Mouse (Mus musculus): Measurements from ENCODE around the gene Nrl. TPM values are rescaled to one million over a fixed set of nuclear protein-coding genes. Genes with fewer than 3 reads are reported as not detected.

Gene Nrl
- polyA plus RNA-seq, 1 experiment from 2014 or later: not detected

DNA sequence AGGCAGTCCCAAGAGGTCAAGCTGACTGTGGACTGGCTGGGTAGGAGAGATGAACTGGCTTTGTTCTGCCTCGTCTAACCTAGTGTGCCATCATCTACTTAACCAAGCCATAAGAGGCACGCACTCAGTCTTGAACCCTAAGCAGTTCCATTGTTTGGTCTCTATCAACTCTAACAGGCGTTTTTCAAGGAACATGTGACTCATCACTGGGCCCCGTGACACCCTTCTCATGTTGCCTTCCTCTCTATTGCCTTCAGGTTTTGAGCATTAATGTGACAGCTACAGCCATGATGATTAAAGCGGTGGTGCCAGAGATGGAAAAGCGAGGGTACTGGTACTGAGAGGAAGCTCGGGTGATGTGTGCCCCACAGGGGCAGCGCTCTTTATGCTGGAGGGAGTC is 37.9 kb downstream of the Nrl start:
- H3K9ac ChIP-seq (ENCODE audit: low read length): no peak overlapping the region
- no peaks in the 10 kb centered on the region for H3K27me3 ChIP-seq (ENCODE audit: control insufficient read depth, insufficient read depth, low read length)
- no peak for DNase-seq (ENCODE audit: low spot score)
- H3K4me3 ChIP-seq (ENCODE audit: low read depth, low read length): no peak overlapping the region
- no peak overlapping the region for H3K27ac ChIP-seq (ENCODE audit: low read depth, low read length)
- no peak overlapping the region for H3K4me2 ChIP-seq (ENCODE audit: low read depth, low read length, severe bottlenecking)
- no peaks in the 10 kb centered on the region for H3K36me3 ChIP-seq (ENCODE audit: control insufficient read depth, insufficient read depth, low read length)
- 88% methylated on average over 8 of the region's 8 CpGs for WGBS
- 0 out of 2 replicates have a peak, but pooled peaks cover 3% of the 10 kb centered on the region for H3K4me1 ChIP-seq (replicated peaks; ENCODE audit: control insufficient read depth, insufficient read depth, low read length)
- ATAC-seq (replicated peaks; ENCODE audit: low FRiP score): no peak
- no peaks in the 10 kb centered on the region for H3K9me3 ChIP-seq (ENCODE audit: control insufficient read depth, low read length)

DNA sequence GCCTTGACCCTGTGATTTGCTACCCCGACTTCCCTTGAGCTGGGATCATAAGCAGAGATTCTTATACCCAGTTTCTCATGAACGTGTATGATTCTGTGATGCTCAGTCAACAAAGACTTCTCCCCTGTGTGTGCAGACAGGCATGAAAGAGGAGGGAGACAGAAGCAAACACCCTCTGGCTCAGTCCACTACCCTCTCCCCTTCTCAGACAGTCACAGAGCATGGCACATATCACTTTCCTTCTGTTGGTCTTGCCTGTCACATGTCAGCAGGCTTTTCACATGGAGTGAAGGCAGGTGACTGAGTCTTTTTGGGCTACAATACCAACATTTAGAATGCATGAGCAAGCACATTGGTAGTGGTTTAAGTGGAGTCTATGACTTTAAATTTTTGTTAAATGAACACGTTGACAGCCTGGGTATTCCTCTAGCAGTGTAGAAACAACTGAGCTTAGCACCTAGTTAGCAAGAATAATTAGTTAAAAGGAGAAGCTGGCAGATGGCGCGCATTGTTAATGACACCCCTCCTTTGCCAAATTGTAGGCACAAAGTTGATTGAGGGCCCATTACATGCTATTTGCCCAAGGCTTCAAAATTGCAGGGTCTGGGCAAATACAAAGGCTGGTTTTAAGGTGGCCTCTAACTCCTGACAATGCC is 40.2 kb downstream of the Nrl start:
- ATAC-seq (replicated peaks; ENCODE audit: low FRiP score) (peak; percentile 49; the same call in 1 of the 2 replicates), DNase-seq (ENCODE audit: low spot score) (no peak)
- no peaks in the 10 kb centered on the region for H3K27me3 ChIP-seq (ENCODE audit: control insufficient read depth, insufficient read depth, low read length)
- no peak overlapping the region for H3K9ac ChIP-seq (ENCODE audit: low read length)
- 69% methylated on average over 5 of the region's 5 CpGs for WGBS
- peak overlapping the region; percentile 46; the same call in 1 of the 2 replicates for H3K27ac ChIP-seq (ENCODE audit: low read depth, low read length)
- H3K9me3 ChIP-seq (ENCODE audit: control insufficient read depth, low read length): no peaks in the 10 kb centered on the region
- H3K36me3 ChIP-seq (ENCODE audit: control insufficient read depth, insufficient read depth, low read length): no peaks in the 10 kb centered on the region
- H3K4me1 ChIP-seq (replicated peaks; ENCODE audit: control insufficient read depth, insufficient read depth, low read length): no peaks in the 10 kb centered on the region
- H3K4me2 ChIP-seq (ENCODE audit: low read depth, low read length, severe bottlenecking): no peak overlapping the region
- no peak overlapping the region for H3K4me3 ChIP-seq (ENCODE audit: low read depth, low read length)

GRCm38 (mm10) chr14:55479629-55480028 is 45.2 kb downstream of the Nrl start:
- Histone ChIP-seq H3K4me1 (replicated peaks; ENCODE audit: control insufficient read depth, insufficient read depth, low read length) (0 out of 2 replicates have a peak, but pooled peaks cover 2% of the 10 kb centered on the region), H3K4me3 (ENCODE audit: low read depth, low read length) (no peak overlapping the region), H3K36me3 (ENCODE audit: control insufficient read depth, insufficient read depth, low read length) (no peaks in the 10 kb centered on the region), H3K27me3 (ENCODE audit: control insufficient read depth, insufficient read depth, low read length) (no peaks in the 10 kb centered on the region), H3K4me2 (ENCODE audit: low read depth, low read length, severe bottlenecking) (no peak overlapping the region), H3K9me3 (ENCODE audit: control insufficient read depth, low read length) (no peaks in the 10 kb centered on the region), H3K9ac (ENCODE audit: low read length) (no peak overlapping the region), H3K27ac (ENCODE audit: low read depth, low read length) (no peak overlapping the region)
- 92% methylated on average over 10 of the region's 10 CpGs for WGBS
- DNase-seq (ENCODE audit: low spot score) (no peak), ATAC-seq (replicated peaks; ENCODE audit: low FRiP score) (no peak)

GRCm38 (mm10) chr14:55478651-55479599 is 45.9 kb downstream of the Nrl start, which contains the start of gene Dhrs4:
Gene Dhrs4 (plus strand): TSS chr14:55478758.
- peak within 1 kb of the TSS; percentile 68 for H3K4me2 ChIP-seq (ENCODE audit: low read depth, low read length, severe bottlenecking)
- peak within 1 kb of the TSS; percentile 78 for H3K9ac ChIP-seq (ENCODE audit: low read length)
- H3K36me3 ChIP-seq (ENCODE audit: control insufficient read depth, insufficient read depth, low read length): no peaks in the 10 kb centered on the region
- 0 out of 2 replicates have a peak, but pooled peaks cover 2% of the 10 kb centered on the region for H3K4me1 ChIP-seq (replicated peaks; ENCODE audit: control insufficient read depth, insufficient read depth, low read length)
- DNase-seq (ENCODE audit: low spot score) (peak; percentile 88), ATAC-seq (replicated peaks; ENCODE audit: low FRiP score) (peak; percentile 96)
- H3K9me3 ChIP-seq (ENCODE audit: control insufficient read depth, low read length): no peaks in the 10 kb centered on the region
- H3K27me3 ChIP-seq (ENCODE audit: control insufficient read depth, insufficient read depth, low read length): no peaks in the 10 kb centered on the region
- H3K4me3 ChIP-seq (ENCODE audit: low read depth, low read length): peak within 1 kb of the TSS; percentile 53
- peak within 1 kb of the TSS; percentile 68 for H3K27ac ChIP-seq (ENCODE audit: low read depth, low read length)
- WGBS: under 1% methylated on average over 38 of the region's 38 CpGs

- Histone ChIP-seq H3K4me1 (replicated peaks; ENCODE audit: control insufficient read depth, insufficient read depth, low read length) (0 out of 2 replicates have a peak, but pooled peaks cover 2% of the 10 kb centered on the region), H3K27me3 (ENCODE audit: control insufficient read depth, insufficient read depth, low read length) (no peaks in the 10 kb centered on the region), H3K9me3 (ENCODE audit: control insufficient read depth, low read length) (no peaks in the 10 kb centered on the region), H3K27ac (ENCODE audit: low read depth, low read length) (no peak overlapping the region), H3K4me2 (ENCODE audit: low read depth, low read length, severe bottlenecking) (no peak overlapping the region), H3K4me3 (ENCODE audit: low read depth, low read length) (no peak overlapping the region), H3K36me3 (ENCODE audit: control insufficient read depth, insufficient read depth, low read length) (no peaks in the 10 kb centered on the region), H3K9ac (ENCODE audit: low read length) (no peak overlapping the region; the same call in 1 of the 2 replicates)
- WGBS: 90% methylated on average over 5 of the region's 5 CpGs
- ATAC-seq (replicated peaks; ENCODE audit: low FRiP score) (no peak), DNase-seq (ENCODE audit: low spot score) (no peak)
Observed at GRCm38 (mm10) chr14:55477829-55478228, 47.0 kb downstream of the Nrl start.

DNA sequence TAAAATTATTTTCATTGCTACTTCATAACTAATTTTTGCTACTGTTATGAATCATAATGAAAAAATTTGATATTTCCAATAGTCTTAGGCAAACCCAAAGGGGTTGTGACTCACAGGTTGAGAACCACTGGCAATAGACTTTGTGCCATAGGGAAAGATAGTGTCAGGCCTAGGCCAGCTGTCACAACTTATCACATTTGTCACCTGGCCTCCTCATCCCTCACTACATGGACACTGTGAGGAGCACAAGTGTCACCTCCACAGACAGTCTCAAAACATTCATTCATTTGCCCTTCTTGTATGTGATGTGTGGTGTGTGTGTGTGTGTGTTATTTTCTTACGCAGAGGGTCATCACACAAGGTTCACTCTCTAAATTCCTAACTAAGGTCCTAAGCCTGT is 47.4 kb downstream of the Nrl start:
- Histone ChIP-seq H3K4me1 (replicated peaks; ENCODE audit: control insufficient read depth, insufficient read depth, low read length) (0 out of 2 replicates have a peak, but pooled peaks cover 2% of the 10 kb centered on the region), H3K4me3 (ENCODE audit: low read depth, low read length) (no peak overlapping the region), H3K36me3 (ENCODE audit: control insufficient read depth, insufficient read depth, low read length) (no peaks in the 10 kb centered on the region), H3K9ac (ENCODE audit: low read length) (no peak overlapping the region), H3K9me3 (ENCODE audit: control insufficient read depth, low read length) (no peaks in the 10 kb centered on the region), H3K27ac (ENCODE audit: low read depth, low read length) (no peak overlapping the region), H3K27me3 (ENCODE audit: control insufficient read depth, insufficient read depth, low read length) (no peaks in the 10 kb centered on the region), H3K4me2 (ENCODE audit: low read depth, low read length, severe bottlenecking) (no peak overlapping the region)
- ATAC-seq (replicated peaks; ENCODE audit: low FRiP score) (no peak), DNase-seq (ENCODE audit: low spot score) (no peak)
- WGBS: 100% methylated on average over 1 of the region's 1 CpGs

- ATAC-seq (replicated peaks; ENCODE audit: low FRiP score) (no peak), DNase-seq (ENCODE audit: low spot score) (no peak)
- Histone ChIP-seq H3K9ac (ENCODE audit: low read length) (no peak overlapping the region), H3K4me1 (replicated peaks; ENCODE audit: control insufficient read depth, insufficient read depth, low read length) (0 out of 2 replicates have a peak, but pooled peaks cover 2% of the 10 kb centered on the region), H3K9me3 (ENCODE audit: control insufficient read depth, low read length) (no peaks in the 10 kb centered on the region), H3K4me2 (ENCODE audit: low read depth, low read length, severe bottlenecking) (no peak overlapping the region), H3K4me3 (ENCODE audit: low read depth, low read length) (no peak overlapping the region), H3K36me3 (ENCODE audit: control insufficient read depth, insufficient read depth, low read length) (no peaks in the 10 kb centered on the region), H3K27ac (ENCODE audit: low read depth, low read length) (no peak overlapping the region), H3K27me3 (ENCODE audit: control insufficient read depth, insufficient read depth, low read length) (no peaks in the 10 kb centered on the region)
- 74% methylated on average over 2 of the region's 2 CpGs for WGBS
Observed at GRCm38 (mm10) chr14:55475654-55476053, 49.1 kb downstream of the Nrl start.

DNA sequence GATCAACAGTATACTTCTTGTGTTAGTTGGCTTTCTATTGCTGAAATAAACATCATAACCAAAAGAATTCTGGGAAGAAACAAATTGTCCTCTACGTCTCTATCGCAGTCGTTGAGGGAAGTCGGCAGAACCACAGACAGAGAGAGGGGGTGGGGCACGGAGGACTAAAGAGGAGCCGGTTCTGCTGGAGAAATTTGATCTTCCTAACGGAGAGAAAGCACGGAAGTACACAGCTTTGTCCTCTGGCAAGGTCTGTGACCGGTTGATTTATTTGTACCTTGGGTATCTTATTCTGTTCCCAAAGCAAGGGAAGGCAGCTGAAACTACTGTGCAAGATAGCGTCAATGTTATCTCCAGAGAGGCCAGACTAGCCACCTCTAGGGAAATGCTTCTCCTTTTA is 54.0 kb downstream of the Nrl start:
- no peak for DNase-seq (ENCODE audit: low spot score)
- Histone ChIP-seq H3K36me3 (ENCODE audit: control insufficient read depth, insufficient read depth, low read length) (no peaks in the 10 kb centered on the region), H3K9ac (ENCODE audit: low read length) (no peak overlapping the region), H3K4me2 (ENCODE audit: low read depth, low read length, severe bottlenecking) (no peak overlapping the region), H3K4me3 (ENCODE audit: low read depth, low read length) (no peak overlapping the region), H3K27me3 (ENCODE audit: control insufficient read depth, insufficient read depth, low read length) (no peaks in the 10 kb centered on the region), H3K9me3 (ENCODE audit: control insufficient read depth, low read length) (no peaks in the 10 kb centered on the region), H3K27ac (ENCODE audit: low read depth, low read length) (no peak overlapping the region), H3K4me1 (replicated peaks; ENCODE audit: control insufficient read depth, insufficient read depth, low read length) (no peaks in the 10 kb centered on the region)
- no peak for ATAC-seq (replicated peaks; ENCODE audit: low FRiP score)
- WGBS: 22% methylated on average over 10 of the region's 10 CpGs

Data from forebrain, embryonic 11.5 days (tissue).